Comparison of ENCODE assay signal across 8 mouse cellular contexts in the genomic region with DNA sequence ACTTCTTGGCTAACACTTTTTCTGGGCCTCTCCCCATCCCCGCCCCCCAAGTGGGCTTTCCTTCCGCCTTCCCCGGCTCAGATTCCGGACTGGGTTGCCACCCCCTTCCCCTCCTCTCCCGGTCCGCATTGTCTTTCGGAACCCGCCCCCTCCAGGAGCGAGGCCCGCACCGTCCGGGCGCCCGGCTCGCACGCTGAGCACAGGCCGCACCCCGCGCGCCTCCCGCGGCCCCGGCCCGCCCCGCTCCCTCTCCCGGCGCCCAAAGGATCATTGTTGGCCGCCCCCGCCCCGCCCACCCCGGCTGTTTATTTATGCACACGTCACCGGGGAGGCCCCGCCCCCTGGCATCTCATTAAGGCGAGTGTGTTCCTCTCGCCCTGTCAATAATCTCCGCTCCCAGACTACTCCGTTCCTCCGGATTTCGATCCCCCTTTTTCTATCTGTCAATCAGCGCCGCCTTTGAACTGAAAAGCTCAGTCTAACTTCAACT. TPM values are rescaled to one million over a fixed set of nuclear protein-coding genes. Genes with fewer than 3 reads are reported as not detected.
A peak's percentile ranks its signal among the peaks of the same experiment; 100 is the strongest.
DNase-seq lines count a peak whose midpoint lies in the region; ATAC-seq and TF ChIP-seq lines count a peak whose summit lies in the region.

A gene (plus strand): TSS at position 382 of the 490 bp plus-strand sequence.

- peak within 1 kb of the TSS; percentile 97 for H3K27ac ChIP-seq in lung, embryonic 15.5 days
- 0 out of 2 replicates have a peak within 1 kb of the TSS, but pooled peaks have one; percentile 16 for H3K27ac ChIP-seq in olfactory bulb, adult 2 months (ENCODE audit: insufficient read depth, low read depth, low read length)

- H3K4me3 ChIP-seq in lung, embryonic 15.5 days, result peak within 1 kb of the TSS; percentile 75
- H3K4me3 ChIP-seq in olfactory bulb, adult 2 months (ENCODE audit: insufficient read depth, low read depth, low read length), result peak within 1 kb of the TSS; percentile 41

- H3K4me2 ChIP-seq in lung, embryonic 15.5 days, result peak within 1 kb of the TSS; percentile 93

- 1% methylated on average over 35 of the region's 42 CpGs for WGBS in lung, embryonic 15.5 days
- 3% methylated on average over 40 of the region's 42 CpGs for WGBS in olfactory bulb, adult 2 months

- no peak for TF ChIP-seq POLR2A in olfactory bulb, adult 2 months (IDR thresholded peaks at IDR 0.05; ENCODE audit: insufficient read depth, low read depth, low read length)

- no peaks in the 10 kb centered on the region for H3K27me3 ChIP-seq in lung, embryonic 15.5 days

- TF ChIP-seq CTCF in olfactory bulb, adult 2 months (IDR thresholded peaks at IDR 0.05; ENCODE audit: insufficient read depth, low read depth, low read length), result no peak

- H3K36me3 ChIP-seq in lung, embryonic 15.5 days, result no peaks in the 10 kb centered on the region

- H3K9me3 ChIP-seq in lung, embryonic 15.5 days, result no peaks in the 10 kb centered on the region

- peaks cover 29% of the 10 kb centered on the region for H3K4me1 ChIP-seq in lung, embryonic 15.5 days
- peaks cover 17% of the 10 kb centered on the region for H3K4me1 ChIP-seq in olfactory bulb, adult 2 months (ENCODE audit: control insufficient read depth, insufficient read depth, low read length)

- peak; percentile 64 for ATAC-seq in frontal cortex, adult (ENCODE audit: low TSS enrichment)
- ATAC-seq in hematopoietic stem cell, adult 5-6 weeks (replicated peaks in 1 of 2; ENCODE audit: insufficient read depth in 1 of 2, low FRiP score in 2 of 2, low TSS enrichment in 1 of 2, low read depth in 1 of 2, poor library complexity in 2 of 2, severe bottlenecking in 2 of 2), result peak; percentile 58 to 61
- peak; percentile 94 for ATAC-seq in lung, embryonic 15.5 days (ENCODE audit: borderline replicate concordance, extremely low read depth, low FRiP score, low TSS enrichment)

- H3K9ac ChIP-seq in lung, embryonic 15.5 days, result peak within 1 kb of the TSS; percentile 87

- peak; percentile 95 for DNase-seq in ES-CJ7 (ENCODE audit: low read depth, low spot score)
- peak; percentile 16 for DNase-seq in cerebellum, adult 11-12 months
- peak; percentile 35 for DNase-seq in layer of hippocampus, adult 9-10 months (ENCODE audit: low spot score)
- DNase-seq in thymus, adult 18-20 months, result peak; percentile 59 to 64

RNA-seq across cellular contexts. Expression of the gene that starts here (rescaled TPM):
- 2.6 and 3.1 TPM in 2 replicates for total RNA-seq in hematopoietic stem cell, adult 5-6 weeks (2017)
- polyA plus RNA-seq in lung, embryonic 15.5 days (2015; fragmentation: Nextera tagmentation; extraction: Ambion mirVana), result 42.5 and 45.6 TPM in 2 replicates
- not detected in 2 replicates for polyA plus RNA-seq in olfactory bulb, adult 2 months (2012; ENCODE audit: insufficient read depth, insufficient read length, low replicate concordance, missing spikeins)

Comparison
In these comparisons a context has a peak if more than half of its experiments do, and no peak if none do; other contexts are left out.
1. Peak in every context shown above with its lines: DNase-seq, ATAC-seq, H3K4me3 ChIP-seq and H3K27ac ChIP-seq.
2. RNA of the gene that starts here (polyA plus RNA-seq): 42.5 to 45.6 TPM in lung, embryonic 15.5 days; not detected in olfactory bulb, adult 2 months; every median in the first group is over 10 times any median in the second.
3. DNase-seq: peak in every context shown above with its lines; median percentile 95 in ES-CJ7; 62 in thymus, adult 18-20 months; 35 in layer of hippocampus, adult 9-10 months; 16 in cerebellum, adult 11-12 months.